Mouse (Mus musculus): ENCODE results near the gene Ranbp1.
A peak's percentile ranks its signal among the peaks of the same experiment; 100 is the strongest.
"Not testable (repeated sequence)": the region's sequence is repeated elsewhere in the genome, so short reads cannot be mapped to it uniquely, and the experiment has no call there.

The Ranbp1 gene

DNA sequence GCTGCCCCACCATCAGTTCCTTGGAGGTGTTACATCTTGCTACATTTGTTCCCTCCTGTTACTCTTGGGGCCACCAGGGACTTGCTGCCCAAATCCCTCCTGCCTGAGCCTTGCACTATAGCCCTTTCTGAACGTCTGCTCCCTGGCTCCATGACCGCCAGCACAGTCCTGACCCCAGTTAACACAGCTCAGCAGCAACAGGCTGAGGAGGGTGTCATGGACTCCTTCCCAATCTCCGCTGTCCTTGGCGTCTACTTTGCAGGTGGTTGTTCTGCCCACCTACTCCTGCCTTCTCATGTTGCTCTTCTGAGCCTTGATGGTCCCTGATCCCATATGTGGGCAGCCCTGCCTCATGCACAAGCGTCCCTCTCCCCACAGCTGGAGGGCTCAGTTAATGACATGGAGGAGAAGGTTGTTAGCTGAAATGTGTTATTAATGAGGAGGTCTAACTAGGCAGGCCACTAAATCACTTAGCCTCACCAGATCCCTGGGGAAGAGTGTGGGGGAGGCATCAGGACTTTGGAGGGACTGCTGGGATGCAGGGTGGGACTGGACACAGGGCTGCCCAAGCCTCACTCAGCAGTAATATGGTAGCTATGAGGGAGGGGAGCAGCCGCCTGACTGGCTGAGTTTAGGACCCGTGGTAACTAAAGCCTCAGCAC lies 45.0 kb downstream of the Ranbp1 start:
- no peak for DNase-seq (ENCODE audit: low read depth, low spot score)

DNA sequence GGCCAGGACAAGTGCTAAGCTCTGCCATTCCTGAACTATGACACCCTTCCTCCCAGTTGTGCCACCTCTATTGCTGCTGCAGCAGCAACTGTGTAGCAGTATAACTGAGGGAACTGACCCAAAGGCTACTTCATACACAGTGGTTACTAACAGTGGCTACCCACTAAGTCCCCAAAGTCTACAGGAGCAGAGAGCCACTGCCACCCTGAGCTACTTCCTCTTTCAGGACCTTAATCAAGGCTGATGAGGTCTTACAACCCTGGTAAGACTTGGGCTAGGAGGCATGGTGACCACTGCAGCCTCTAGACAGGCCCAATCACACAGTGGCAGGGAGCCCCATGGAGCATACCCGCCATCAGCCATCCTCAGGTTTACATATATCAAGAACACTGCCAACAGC lies 46.5 kb downstream of the Ranbp1 start:
- DNase-seq (ENCODE audit: low read depth, low spot score): peak; percentile 40

DNA sequence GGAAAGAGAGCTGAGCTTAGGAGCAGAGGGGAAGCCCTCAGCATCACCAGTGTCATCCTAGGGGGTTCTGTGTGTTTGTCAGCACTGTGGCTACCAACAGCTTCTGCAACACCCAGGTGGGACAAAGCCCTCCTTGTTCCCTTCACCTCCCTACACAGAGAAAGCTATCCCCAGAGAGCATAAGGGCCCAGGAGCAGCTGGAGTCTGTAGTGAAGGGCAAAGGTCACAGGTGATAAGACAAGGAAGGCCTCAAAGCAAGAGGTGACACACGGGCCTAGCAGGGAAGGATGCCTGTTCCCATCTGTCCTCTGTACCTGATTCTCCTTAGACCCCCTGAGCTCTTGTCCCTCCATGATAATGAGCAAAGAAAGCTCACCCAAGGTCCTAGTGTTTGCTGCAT lies 46.9 kb downstream of the Ranbp1 start:
- no peak for DNase-seq (ENCODE audit: low read depth, low spot score)

DNA sequence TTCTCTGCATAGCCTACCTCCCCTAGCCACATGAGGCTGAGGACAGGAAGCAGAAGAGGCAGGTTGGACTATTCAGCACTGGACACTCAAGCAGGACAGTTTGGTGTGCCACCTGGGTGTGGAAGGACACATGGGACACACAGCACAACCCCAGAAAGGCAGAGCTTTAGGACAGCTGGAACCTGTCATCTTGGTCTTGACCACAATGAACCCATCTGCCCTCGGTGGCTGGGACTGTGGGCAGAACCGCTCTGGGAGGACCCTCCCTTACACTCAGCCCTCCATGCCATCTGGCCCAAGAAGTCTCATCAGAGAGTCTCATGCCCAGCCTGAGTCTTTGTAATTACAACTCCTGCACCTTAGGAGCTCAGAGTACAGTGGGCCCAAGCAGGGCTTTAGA lies 48.5 kb downstream of the Ranbp1 start:
- DNase-seq (ENCODE audit: low read depth, low spot score): no peak

DNA sequence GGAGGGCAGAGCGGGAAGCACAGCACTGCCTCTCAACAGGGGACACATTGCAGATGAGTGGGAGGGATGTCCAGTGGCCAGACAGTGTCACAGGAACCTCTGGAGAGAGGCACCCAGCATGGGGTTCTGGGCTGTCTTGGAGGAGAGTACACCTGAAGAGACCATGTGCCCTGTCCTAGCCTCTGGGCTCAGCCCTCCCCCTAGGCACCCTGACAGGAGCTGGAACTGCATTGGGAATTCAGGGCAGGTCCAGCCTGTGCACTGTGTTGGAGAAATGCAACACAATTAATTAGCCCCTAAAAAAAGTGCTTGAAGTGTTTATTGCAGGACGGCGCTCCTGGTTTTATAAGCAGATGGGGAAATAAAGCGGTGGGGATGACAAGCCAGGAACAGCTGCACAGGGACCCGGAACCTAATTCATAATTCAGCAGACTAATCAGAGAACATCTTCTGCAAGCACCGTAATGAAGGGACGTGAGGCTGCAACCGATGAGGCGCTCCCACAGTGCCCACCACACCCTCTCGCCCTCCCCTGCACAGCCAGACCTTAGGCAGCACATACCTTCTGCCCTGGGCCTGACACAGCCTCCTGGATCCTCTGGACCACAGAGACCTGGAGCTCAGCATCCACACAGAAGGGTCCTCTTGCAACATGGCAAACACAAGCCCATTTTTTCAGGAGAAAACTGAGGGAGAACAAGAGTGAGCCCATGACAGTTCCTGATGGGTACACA lies 50.0 kb downstream of the Ranbp1 start:
- DNase-seq (ENCODE audit: low read depth, low spot score): no peak

DNA sequence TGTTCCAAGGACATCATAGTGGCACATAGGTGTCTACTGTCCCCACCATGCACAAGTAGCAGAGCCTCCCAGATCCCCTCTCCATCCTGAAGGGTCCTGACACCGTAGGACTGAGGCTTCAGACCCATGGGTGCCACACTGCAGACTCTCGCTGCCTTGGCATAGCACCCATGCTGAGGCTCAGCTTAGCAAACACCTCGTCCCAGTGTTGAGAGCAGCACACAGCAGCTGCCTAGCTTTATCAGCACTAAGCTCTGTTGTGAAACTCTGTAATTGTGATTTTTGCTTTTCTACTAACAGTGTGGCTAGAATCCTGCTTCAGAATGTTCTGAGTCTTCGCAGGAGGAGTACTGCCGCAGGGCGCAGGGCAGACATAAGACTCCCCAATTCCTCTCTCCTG lies 50.7 kb downstream of the Ranbp1 start:
- no peak for DNase-seq (ENCODE audit: low read depth, low spot score)

DNA sequence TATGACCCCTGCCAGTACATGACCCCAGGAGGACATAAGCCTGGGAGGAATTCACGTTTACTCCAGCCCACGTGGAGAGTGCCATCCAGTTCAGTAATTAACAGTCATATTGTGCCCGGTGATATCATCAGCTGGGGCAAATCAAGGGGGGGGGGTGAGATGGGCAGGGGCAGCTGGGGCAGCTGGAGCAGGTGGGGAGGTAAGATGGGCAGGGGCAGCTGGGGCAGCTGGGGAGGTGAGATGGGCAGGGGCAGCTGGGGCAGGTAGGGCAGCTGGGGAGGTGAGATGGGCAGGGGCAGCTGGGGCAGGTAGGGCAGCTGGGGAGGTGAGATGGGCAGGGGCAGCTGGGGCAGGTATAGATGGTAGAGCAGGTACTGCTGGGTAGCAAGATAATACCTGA lies 53.0 kb downstream of the Ranbp1 start:
- not testable (repeated sequence) for DNase-seq (ENCODE audit: low read depth, low spot score)

DNA sequence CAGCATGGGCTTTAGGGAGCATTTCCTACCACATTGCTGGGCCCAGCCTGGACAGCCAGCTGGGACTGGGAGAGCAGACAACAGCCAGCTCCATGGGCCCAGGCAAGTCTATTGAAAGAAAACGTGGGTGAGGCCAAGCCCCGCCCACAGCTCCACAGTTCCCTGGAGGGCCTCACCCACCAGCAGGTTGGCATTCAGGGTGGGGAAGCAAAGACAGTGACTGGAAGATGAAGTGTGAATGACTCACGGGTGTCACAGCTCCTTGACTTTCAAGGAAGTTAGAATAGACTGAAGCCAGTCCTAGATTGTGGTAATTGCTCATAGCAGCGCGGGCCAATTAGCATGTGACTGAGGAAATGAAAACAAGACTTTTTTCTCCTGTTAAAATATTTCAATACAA lies 53.5 kb downstream of the Ranbp1 start:
- DNase-seq (ENCODE audit: low read depth, low spot score): peak; percentile 19

DNA sequence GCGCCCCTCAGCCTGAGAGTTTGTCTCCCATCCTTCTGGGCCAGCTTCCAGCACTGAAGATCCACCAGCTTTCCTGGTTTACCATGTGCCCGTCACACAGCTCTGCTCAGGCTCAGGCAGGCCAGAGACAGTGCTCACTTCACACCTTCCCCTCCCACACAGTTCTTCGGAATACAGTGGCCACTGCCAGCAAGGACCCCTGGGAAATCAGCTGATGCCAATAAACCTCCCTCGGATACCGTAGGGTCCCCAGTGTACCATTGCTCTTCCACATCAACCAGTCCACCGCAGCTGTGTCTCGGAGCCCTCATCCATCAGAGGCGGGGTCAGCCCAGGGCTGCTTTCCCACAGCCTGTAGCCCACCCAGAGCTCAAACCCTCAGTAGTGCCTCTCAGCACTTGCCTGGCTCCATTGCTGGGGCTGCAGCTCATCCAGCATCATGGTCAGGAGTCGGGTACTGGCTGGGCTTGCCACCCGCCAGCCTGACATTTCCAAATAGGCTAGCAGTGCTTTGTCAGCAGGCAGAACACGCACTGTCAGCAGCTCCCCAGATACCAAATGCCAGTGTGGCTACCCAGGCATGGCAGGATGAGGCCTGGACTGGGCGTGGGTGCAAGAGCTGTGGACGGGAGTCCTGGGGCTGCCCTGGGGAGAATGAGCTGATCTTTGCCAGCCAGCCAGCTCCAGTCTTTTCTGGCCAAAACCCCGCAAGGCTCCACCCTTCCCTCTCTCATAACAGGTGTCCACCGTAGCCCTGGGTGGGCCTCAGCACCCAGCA lies 54.1 kb downstream of the Ranbp1 start:
- DNase-seq (ENCODE audit: low read depth, low spot score): no peak

DNA sequence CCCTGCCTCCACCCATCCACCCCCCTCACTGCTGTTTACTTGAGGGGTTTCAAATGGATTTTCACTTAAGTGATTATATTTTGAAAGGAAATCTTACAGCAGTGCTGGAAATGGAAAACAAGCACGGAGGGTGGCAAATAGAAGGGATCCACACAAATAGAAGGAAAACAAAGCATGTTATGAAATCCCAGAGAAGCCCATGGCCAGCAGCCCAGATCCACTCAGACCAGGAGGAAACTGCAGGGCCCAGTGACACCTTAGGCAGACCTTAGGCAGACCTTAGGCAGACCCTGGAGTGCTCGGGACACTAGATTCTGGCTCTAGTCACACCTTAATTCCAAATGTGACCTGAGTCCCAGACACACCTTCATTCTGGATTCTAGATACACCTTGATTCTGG lies 57.5 kb downstream of the Ranbp1 start:
- no peak for DNase-seq (ENCODE audit: low read depth, low spot score)
